Mouse (Mus musculus): ENCODE results near the gene Best1.

DNA sequence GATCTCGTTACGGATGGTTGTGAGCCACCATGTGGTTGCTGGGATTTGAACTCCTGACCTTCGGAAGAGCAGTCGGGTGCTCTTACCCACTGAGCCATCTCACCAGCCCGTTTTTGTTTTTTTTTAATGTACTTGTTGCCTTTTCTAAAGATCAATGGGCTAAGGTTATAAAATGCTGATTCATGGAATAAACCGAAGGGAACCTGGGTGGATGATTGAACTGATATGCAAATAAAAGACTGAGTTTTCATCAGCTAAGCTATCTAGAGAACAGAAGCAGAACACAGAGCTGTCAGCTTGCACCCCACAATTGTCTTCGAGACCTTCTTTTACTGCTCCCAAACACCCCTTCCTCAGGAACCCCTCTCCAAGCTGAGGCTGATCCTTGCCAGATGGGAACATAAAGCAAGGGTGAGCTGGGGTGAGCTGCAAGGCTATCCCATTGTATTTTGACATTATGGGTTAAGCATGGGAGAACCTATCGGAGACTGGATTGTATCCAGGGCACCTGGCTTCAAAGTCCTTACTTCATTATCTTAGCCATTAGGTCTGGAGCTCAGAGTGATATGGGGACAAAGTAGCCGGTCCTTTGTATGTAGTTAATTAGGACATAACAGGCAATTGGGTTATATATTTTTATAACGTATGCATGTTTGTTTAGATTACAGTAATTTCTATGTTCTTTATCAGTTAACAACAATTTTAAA is 33.2 kb downstream of the Best1 start:
- TF ChIP-seq TAL1 (IDR thresholded peaks at IDR 0.05; ENCODE audit: low read length) (no peak), GATA1 (IDR thresholded peaks at IDR 0.05; ENCODE audit: low read length) (no peak)
